Mouse (Mus musculus): ENCODE data around the gene Tnrc6b. TPM values are rescaled to one million over a fixed set of nuclear protein-coding genes. Genes with fewer than 3 reads are reported as not detected.
"Not testable (repeated sequence)": the region's sequence is repeated elsewhere in the genome, so short reads cannot be mapped to it uniquely, and the experiment has no call there.

The Tnrc6b gene
- polyA plus RNA-seq, 1 experiment from 2014 or later = 21.2 TPM

DNA sequence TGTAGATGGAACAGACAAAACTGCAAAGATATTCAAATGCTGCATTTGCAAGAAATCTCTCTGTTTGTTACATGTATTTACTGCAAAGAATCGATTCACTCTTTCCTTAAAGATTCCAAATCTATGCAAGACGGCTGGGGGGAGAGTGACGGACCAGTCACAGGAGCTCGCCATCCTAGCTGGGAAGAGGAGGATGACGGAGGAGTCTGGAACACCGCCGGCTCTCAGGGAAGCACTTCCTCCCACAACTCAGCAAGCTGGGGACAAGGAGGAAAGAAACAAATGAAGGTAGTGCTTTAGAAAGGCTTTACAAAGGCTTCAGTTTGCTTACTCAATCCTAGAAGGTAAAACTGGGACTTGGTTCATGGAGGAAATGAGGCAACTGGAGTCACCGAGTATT lies 173.0 kb downstream of the Tnrc6b start:
- ATAC-seq (replicated peaks; ENCODE audit: extremely low read depth, insufficient read depth, low FRiP score) = no peak
- Histone ChIP-seq H3K4me2 (ENCODE audit: low read depth, low read length) (no peak overlapping the region), H3K27ac (ENCODE audit: low read length) (no peak overlapping the region), H3K27me3 (ENCODE audit: control insufficient read depth, insufficient read depth, low read length) (no peaks in the 10 kb centered on the region), H3K9ac (ENCODE audit: low read length) (no peak overlapping the region), H3K4me3 (ENCODE audit: low read length) (no peak overlapping the region), H3K9me3 (replicated peaks; ENCODE audit: control insufficient read depth, low read length) (no peaks in the 10 kb centered on the region), H3K4me1 (ENCODE audit: control insufficient read depth, insufficient read depth, low read length) (no peaks in the 10 kb centered on the region), H3K36me3 (ENCODE audit: control insufficient read depth, insufficient read depth) (peaks cover 54% of the 10 kb centered on the region)
- WGBS = 87% methylated on average over 8 of the region's 8 CpGs

DNA sequence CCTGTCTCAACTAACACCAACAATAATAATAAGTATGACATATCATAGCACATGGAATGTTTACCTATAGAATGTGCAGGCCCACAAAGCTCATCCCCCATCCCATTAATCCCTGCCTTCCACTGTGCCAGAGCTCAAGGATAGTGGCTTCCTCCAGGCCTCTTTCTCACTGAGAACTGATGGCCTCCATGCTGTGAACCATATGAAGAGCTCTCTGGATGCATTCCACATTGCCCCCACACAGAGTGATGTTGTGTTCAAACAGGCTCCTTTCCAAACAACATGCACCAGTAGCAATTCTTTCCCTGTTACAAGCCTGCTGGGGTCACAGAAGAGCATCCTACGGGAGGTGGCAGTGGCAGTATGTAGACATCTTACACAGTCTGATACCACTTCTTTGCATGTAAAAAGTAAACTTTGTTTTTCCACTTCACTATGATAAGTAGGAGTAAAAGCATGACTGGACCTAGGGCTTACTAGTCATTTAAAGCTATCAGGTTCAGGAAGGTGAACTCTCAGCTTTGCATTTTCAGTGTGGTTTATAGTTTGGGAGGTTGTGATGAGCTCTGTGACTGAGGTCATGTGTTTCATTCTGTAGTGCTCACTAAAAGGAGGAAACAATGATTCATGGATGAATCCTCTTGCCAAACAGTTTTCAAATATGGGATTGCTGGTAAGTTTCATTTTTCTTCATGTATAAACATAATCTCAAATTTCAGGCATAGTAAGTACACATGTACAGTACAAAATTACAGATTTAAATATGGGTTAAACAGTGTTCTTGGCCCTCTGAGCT lies 175.4 kb downstream of the Tnrc6b start:
- Histone ChIP-seq H3K27ac (ENCODE audit: low read length) (no peak overlapping the region), H3K9me3 (replicated peaks; ENCODE audit: control insufficient read depth, low read length) (no peaks in the 10 kb centered on the region), H3K4me1 (ENCODE audit: control insufficient read depth, insufficient read depth, low read length) (no peaks in the 10 kb centered on the region), H3K36me3 (ENCODE audit: control insufficient read depth, insufficient read depth) (peaks cover 43% of the 10 kb centered on the region), H3K4me2 (ENCODE audit: low read depth, low read length) (no peak overlapping the region), H3K9ac (ENCODE audit: low read length) (no peak overlapping the region), H3K4me3 (ENCODE audit: low read length) (no peak overlapping the region), H3K27me3 (ENCODE audit: control insufficient read depth, insufficient read depth, low read length) (no peaks in the 10 kb centered on the region)
- no peak for ATAC-seq (replicated peaks; ENCODE audit: extremely low read depth, insufficient read depth, low FRiP score)
- 75% methylated on average over 1 of the region's 1 CpGs for WGBS

DNA sequence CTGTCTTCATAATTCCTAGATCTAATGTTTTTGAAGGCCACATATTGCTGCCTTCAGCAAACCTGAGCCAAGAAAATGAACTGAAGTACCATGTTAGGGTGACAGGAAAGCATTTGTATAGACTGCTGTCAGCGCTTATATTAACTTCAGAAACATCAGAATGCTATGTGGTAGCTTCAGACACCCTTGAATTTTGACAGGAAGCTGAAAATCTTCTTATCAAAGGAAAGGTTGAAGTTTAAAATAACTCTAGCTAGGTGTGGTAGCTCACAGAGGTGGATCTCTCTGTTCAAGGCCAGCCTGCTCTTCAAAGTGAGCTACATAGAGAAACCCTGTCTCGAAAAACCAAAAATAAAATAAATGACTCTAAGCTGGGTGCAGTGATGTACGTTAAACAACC lies 181.2 kb downstream of the Tnrc6b start:
- ATAC-seq (replicated peaks; ENCODE audit: extremely low read depth, insufficient read depth, low FRiP score) = no peak
- Histone ChIP-seq H3K9ac (ENCODE audit: low read length) (no peak overlapping the region), H3K36me3 (ENCODE audit: control insufficient read depth, insufficient read depth) (peaks cover 56% of the 10 kb centered on the region), H3K27ac (ENCODE audit: low read length) (no peak overlapping the region), H3K9me3 (replicated peaks; ENCODE audit: control insufficient read depth, low read length) (no peaks in the 10 kb centered on the region), H3K27me3 (ENCODE audit: control insufficient read depth, insufficient read depth, low read length) (no peaks in the 10 kb centered on the region), H3K4me3 (ENCODE audit: low read length) (no peak overlapping the region), H3K4me2 (ENCODE audit: low read depth, low read length) (no peak overlapping the region), H3K4me1 (ENCODE audit: control insufficient read depth, insufficient read depth, low read length) (no peaks in the 10 kb centered on the region)
- WGBS = 88% methylated on average over 3 of the region's 3 CpGs

DNA sequence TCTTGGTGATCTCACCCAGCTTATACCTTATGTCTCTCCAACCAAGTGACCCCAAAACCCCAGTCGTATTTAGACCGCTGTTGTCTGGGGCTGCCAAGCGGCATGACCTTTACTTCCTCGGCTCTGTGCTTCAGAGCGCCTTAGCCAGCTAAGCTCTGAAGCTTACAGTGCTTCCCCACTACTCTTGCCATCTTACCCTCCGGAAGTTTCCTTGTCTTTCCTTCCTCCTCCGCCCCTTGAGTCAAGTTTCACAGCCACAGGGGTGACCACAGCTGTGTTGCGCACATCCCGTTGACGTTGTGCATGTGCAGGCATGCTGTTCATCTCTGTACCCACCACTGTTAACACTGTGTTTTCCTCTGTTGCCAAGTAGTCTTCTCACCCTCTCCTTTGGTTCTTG lies 185.6 kb downstream of the Tnrc6b start:
- WGBS = 88% methylated on average over 10 of the region's 10 CpGs
- Histone ChIP-seq H3K9ac (ENCODE audit: low read length) (no peak overlapping the region), H3K27me3 (ENCODE audit: control insufficient read depth, insufficient read depth, low read length) (no peaks in the 10 kb centered on the region), H3K27ac (ENCODE audit: low read length) (no peak overlapping the region), H3K4me1 (ENCODE audit: control insufficient read depth, insufficient read depth, low read length) (no peaks in the 10 kb centered on the region), H3K4me2 (ENCODE audit: low read depth, low read length) (no peak overlapping the region), H3K4me3 (ENCODE audit: low read length) (no peak overlapping the region), H3K9me3 (replicated peaks; ENCODE audit: control insufficient read depth, low read length) (no peaks in the 10 kb centered on the region), H3K36me3 (ENCODE audit: control insufficient read depth, insufficient read depth) (peaks cover 54% of the 10 kb centered on the region)
- no peak for ATAC-seq (replicated peaks; ENCODE audit: extremely low read depth, insufficient read depth, low FRiP score)

DNA sequence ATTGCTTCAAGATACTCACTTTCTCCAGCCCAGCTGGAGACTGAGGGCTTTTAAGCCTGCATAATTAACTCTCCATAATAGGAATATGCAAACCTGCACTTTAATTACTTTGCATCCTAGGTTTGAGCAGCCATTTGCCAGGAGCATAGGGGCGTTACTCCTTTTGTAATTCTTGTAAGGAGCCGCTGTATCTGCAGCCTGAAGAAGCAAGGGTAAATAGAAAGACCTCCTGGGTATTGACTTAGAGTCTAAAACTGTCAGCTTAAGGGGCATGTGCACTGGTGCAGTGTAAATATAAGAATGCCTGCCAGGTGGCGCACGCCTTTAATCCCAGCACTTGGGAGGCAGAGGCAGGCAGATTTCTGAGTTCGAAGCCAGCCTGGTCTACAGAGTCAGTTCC lies 186.8 kb downstream of the Tnrc6b start:
- Histone ChIP-seq H3K9me3 (replicated peaks; ENCODE audit: control insufficient read depth, low read length) (no peaks in the 10 kb centered on the region), H3K4me2 (ENCODE audit: low read depth, low read length) (no peak overlapping the region), H3K36me3 (ENCODE audit: control insufficient read depth, insufficient read depth) (peaks cover 63% of the 10 kb centered on the region), H3K27ac (ENCODE audit: low read length) (no peak overlapping the region), H3K9ac (ENCODE audit: low read length) (no peak overlapping the region), H3K27me3 (ENCODE audit: control insufficient read depth, insufficient read depth, low read length) (no peaks in the 10 kb centered on the region), H3K4me3 (ENCODE audit: low read length) (no peak overlapping the region), H3K4me1 (ENCODE audit: control insufficient read depth, insufficient read depth, low read length) (no peaks in the 10 kb centered on the region)
- 93% methylated on average over 5 of the region's 5 CpGs for WGBS
- no peak for ATAC-seq (replicated peaks; ENCODE audit: extremely low read depth, insufficient read depth, low FRiP score)

DNA sequence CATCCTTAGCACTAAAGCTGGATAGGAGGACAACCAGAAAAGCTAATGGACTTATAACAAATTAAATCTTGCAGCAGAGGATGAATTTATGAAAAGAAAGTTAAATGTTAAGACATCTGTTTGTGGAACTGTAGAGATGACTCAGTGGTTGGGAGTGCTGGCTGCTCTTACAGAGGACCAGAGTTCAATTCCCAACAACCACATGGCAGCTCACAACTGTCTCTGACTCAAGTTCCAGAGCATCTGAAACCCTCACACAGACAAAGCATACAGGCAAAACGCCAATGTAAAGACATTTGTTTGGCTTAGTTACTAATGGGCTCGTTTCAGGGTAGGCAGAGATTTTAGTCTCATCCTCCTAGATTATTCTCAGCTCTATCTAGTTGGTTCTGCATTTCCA lies 188.7 kb downstream of the Tnrc6b start:
- H3K4me1 ChIP-seq (ENCODE audit: control insufficient read depth, insufficient read depth, low read length) = no peaks in the 10 kb centered on the region
- H3K9ac ChIP-seq (ENCODE audit: low read length) = no peak overlapping the region
- H3K36me3 ChIP-seq (ENCODE audit: control insufficient read depth, insufficient read depth) = peaks cover 67% of the 10 kb centered on the region
- no peaks in the 10 kb centered on the region for H3K9me3 ChIP-seq (replicated peaks; ENCODE audit: control insufficient read depth, low read length)
- H3K27me3 ChIP-seq (ENCODE audit: control insufficient read depth, insufficient read depth, low read length) = no peaks in the 10 kb centered on the region
- no peak overlapping the region for H3K27ac ChIP-seq (ENCODE audit: low read length)
- 78% methylated on average over 2 of the region's 2 CpGs for WGBS
- no peak overlapping the region for H3K4me2 ChIP-seq (ENCODE audit: low read depth, low read length)
- no peak overlapping the region for H3K4me3 ChIP-seq (ENCODE audit: low read length)
- ATAC-seq (replicated peaks; ENCODE audit: extremely low read depth, insufficient read depth, low FRiP score) = no peak

DNA sequence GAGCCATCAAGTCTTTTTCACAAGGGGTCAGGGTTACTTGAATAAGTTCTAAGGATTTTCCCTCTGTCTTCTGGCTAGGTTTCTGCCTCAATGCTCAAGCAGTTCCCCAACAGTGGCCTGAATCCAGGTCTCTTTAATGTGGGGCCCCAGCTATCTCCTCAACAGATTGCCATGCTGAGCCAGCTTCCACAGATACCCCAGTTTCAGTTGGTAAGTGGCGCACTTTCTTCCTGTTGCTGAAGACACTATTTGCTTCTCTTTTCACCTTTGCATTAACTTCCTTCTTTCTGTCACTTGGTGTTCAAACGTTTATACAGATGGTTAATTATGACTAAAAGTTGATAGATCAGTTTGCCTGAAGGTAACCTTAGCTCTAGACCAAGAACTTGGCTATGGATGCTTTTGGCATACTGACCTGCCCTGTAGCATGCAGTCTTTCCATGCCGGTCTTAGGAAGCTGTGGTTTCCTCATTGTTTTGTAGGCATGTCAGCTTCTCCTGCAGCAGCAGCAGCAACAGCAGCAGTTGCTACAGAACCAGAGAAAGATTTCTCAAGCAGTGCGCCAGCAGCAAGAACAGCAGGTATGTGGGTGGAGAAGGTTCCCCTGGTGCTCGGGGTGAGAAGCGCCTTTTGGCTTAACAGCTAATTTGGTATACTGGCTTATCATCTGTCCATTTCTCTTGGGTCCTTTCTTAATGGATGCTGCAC lies 190.8 kb downstream of the Tnrc6b start:
- WGBS = 87% methylated on average over 6 of the region's 6 CpGs
- Histone ChIP-seq H3K27me3 (ENCODE audit: control insufficient read depth, insufficient read depth, low read length) (no peaks in the 10 kb centered on the region), H3K4me3 (ENCODE audit: low read length) (no peak overlapping the region), H3K27ac (ENCODE audit: low read length) (no peak overlapping the region), H3K4me2 (ENCODE audit: low read depth, low read length) (no peak overlapping the region), H3K9me3 (replicated peaks; ENCODE audit: control insufficient read depth, low read length) (no peaks in the 10 kb centered on the region), H3K36me3 (ENCODE audit: control insufficient read depth, insufficient read depth) (peaks cover 62% of the 10 kb centered on the region), H3K4me1 (ENCODE audit: control insufficient read depth, insufficient read depth, low read length) (no peaks in the 10 kb centered on the region), H3K9ac (ENCODE audit: low read length) (no peak overlapping the region)
- no peak for ATAC-seq (replicated peaks; ENCODE audit: extremely low read depth, insufficient read depth, low FRiP score)

DNA sequence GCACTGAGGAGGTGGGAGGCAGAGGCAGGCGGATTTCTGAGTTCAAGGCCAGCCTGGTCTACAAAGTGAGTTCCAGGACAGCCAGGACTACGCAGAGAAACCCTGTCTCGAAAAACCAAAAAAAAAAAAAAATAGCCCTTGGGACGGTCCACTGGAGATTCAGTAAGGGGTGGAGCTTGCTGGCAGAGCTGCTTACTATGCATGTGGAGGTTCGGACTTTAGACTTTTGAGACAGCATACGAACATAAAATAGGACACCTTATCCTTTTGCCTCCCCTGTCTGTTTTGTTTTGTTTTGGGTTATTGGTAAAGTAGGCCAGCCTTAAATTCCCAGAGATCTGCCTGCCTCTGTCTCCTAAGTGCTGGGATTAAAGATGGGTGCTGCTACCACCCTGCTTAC lies 193.7 kb downstream of the Tnrc6b start:
- not testable (repeated sequence) for ATAC-seq (replicated peaks; ENCODE audit: extremely low read depth, insufficient read depth, low FRiP score); H3K27me3 ChIP-seq (ENCODE audit: control insufficient read depth, insufficient read depth, low read length); H3K9me3 ChIP-seq (replicated peaks; ENCODE audit: control insufficient read depth, low read length); H3K9ac ChIP-seq (ENCODE audit: low read length); H3K27ac ChIP-seq (ENCODE audit: low read length); H3K4me3 ChIP-seq (ENCODE audit: low read length); H3K4me2 ChIP-seq (ENCODE audit: low read depth, low read length); H3K4me1 ChIP-seq (ENCODE audit: control insufficient read depth, insufficient read depth, low read length)
- H3K36me3 ChIP-seq (ENCODE audit: control insufficient read depth, insufficient read depth) = peaks cover 45% of the 10 kb centered on the region
- 96% methylated on average over 6 of the region's 6 CpGs for WGBS

DNA sequence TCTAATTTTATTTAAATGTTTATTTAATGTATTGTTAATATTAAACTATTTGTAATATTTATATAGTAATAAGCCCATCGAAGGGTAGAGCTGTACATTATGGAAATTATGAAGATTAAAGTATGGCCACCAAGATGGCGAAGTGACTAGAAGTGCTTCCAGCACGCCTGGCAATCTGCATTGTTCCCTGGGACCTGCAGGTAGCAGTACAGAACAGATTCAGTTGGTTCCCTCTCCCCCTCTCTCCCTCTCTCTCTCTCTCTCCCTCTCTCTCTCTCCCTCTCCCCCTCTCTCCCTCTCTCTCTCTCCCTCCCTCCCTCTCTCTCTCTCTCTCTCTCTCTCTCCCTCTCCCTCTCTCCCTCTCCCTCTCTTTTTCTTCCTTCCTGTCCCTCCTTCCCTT lies 199.1 kb downstream of the Tnrc6b start:
- ATAC-seq (replicated peaks; ENCODE audit: extremely low read depth, insufficient read depth, low FRiP score) = no peak
- no peaks in the 10 kb centered on the region for H3K9me3 ChIP-seq (replicated peaks; ENCODE audit: control insufficient read depth, low read length)
- H3K27me3 ChIP-seq (ENCODE audit: control insufficient read depth, insufficient read depth, low read length) = no peaks in the 10 kb centered on the region
- peaks cover 42% of the 10 kb centered on the region for H3K36me3 ChIP-seq (ENCODE audit: control insufficient read depth, insufficient read depth)
- H3K4me3 ChIP-seq (ENCODE audit: low read length) = no peak overlapping the region
- no peak overlapping the region for H3K4me2 ChIP-seq (ENCODE audit: low read depth, low read length)
- no peak overlapping the region for H3K27ac ChIP-seq (ENCODE audit: low read length)
- WGBS = 89% methylated on average over 3 of the region's 3 CpGs
- H3K9ac ChIP-seq (ENCODE audit: low read length) = no peak overlapping the region
- H3K4me1 ChIP-seq (ENCODE audit: control insufficient read depth, insufficient read depth, low read length) = peaks cover 4% of the 10 kb centered on the region
